ENCODE assay signal across 9 mouse cellular contexts in genomic region chr11:6605021-6605481, GRCm38 (mm10). TPM values are rescaled to one million over a fixed set of nuclear protein-coding genes. Genes with fewer than 3 reads are reported as not detected.
DNase-seq lines count a peak whose midpoint lies in the region; ATAC-seq and TF ChIP-seq lines count a peak whose summit lies in the region.
"Had no signal": no experiment of that assay in that cellular context is flagged by ENCODE, and none has a peak within 500 bp of the region (broad histone marks: within the 10 kb centered on the region; RNA-seq: fewer than 3 reads in every experiment).

No protein-coding gene starts in this region.

- H3K36me3 ChIP-seq in kidney, postnatal 0 days (ENCODE audit: insufficient read depth, low read length): no peaks in the 10 kb centered on the region
- no peaks in the 10 kb centered on the region for H3K36me3 ChIP-seq in forebrain, embryonic 11.5 days (ENCODE audit: control insufficient read depth, insufficient read depth, low read length)
- H3K36me3 ChIP-seq in limb, embryonic 15.5 days: peaks cover 2% of the 10 kb centered on the region; the same call in 1 of the 2 replicates
- H3K36me3 ChIP-seq in splenic B cell, adult 2 months (ENCODE audit: control insufficient read depth, insufficient read depth, low read length, poor library complexity, severe bottlenecking): no peaks in the 10 kb centered on the region

- no peaks in the 10 kb centered on the region for H3K9me3 ChIP-seq in kidney, postnatal 0 days (replicated peaks; ENCODE audit: low read length)
- H3K9me3 ChIP-seq in forebrain, embryonic 11.5 days (ENCODE audit: control insufficient read depth, low read length): no peaks in the 10 kb centered on the region
- H3K9me3 ChIP-seq in limb, embryonic 15.5 days: no peaks in the 10 kb centered on the region

- peak overlapping the region; percentile 66 for H3K4me2 ChIP-seq in kidney, postnatal 0 days (ENCODE audit: low read length)
- H3K4me2 ChIP-seq in forebrain, embryonic 11.5 days (ENCODE audit: low read depth, low read length, severe bottlenecking): peak overlapping the region; percentile 71
- peak overlapping the region; percentile 81 for H3K4me2 ChIP-seq in limb, embryonic 15.5 days

- peaks cover 15% of the 10 kb centered on the region for H3K4me1 ChIP-seq in kidney, postnatal 0 days (replicated peaks; ENCODE audit: insufficient read depth, low read length)
- H3K4me1 ChIP-seq in forebrain, embryonic 11.5 days (replicated peaks; ENCODE audit: control insufficient read depth, insufficient read depth, low read length): peaks cover 18% of the 10 kb centered on the region
- H3K4me1 ChIP-seq in limb, embryonic 15.5 days: peaks cover 31% of the 10 kb centered on the region

- H3K27me3 ChIP-seq in kidney, postnatal 0 days (ENCODE audit: insufficient read depth, low read length): peaks cover 15% of the 10 kb centered on the region
- peaks cover 4% of the 10 kb centered on the region; the same call in 1 of the 2 replicates for H3K27me3 ChIP-seq in forebrain, embryonic 11.5 days (ENCODE audit: control insufficient read depth, insufficient read depth, low read length)
- peaks cover 32% of the 10 kb centered on the region for H3K27me3 ChIP-seq in limb, embryonic 15.5 days
- no peaks in the 10 kb centered on the region for H3K27me3 ChIP-seq in splenic B cell, adult 2 months (ENCODE audit: control insufficient read depth, insufficient read depth, low read length, poor library complexity, severe bottlenecking)

- DNase-seq in kidney, postnatal 0 days (ENCODE audit: low spot score): peak; percentile 32
- DNase-seq in kidney, postnatal 14 days: no peak
- DNase-seq in brain, adult 2 months (ENCODE audit: low read depth, low spot score): peak; percentile 73
- no peak for DNase-seq in forebrain, embryonic 11.5 days (ENCODE audit: low spot score)
- peak; percentile 48 for DNase-seq in splenic B cell, adult 2 months (ENCODE audit: low read depth, low spot score)
- no peak for DNase-seq in thymus, postnatal 4 days
- DNase-seq in spleen, adult 12 weeks (ENCODE audit: low spot score): no peak

- TF ChIP-seq CTCF in kidney, postnatal 0 days (IDR thresholded peaks at IDR 0.05; ENCODE audit: low read depth): peak; percentile 46; the same call in 1 of the 2 replicates

- H3K27ac ChIP-seq in kidney, postnatal 0 days: no peak overlapping the region
- H3K27ac ChIP-seq in forebrain, embryonic 11.5 days (ENCODE audit: low read depth, low read length): peak overlapping the region; percentile 70; the same call in 1 of the 2 replicates
- H3K27ac ChIP-seq in limb, embryonic 15.5 days: no peak overlapping the region
- H3K27ac ChIP-seq: macrophage had no signal

- H3K9ac ChIP-seq in kidney, postnatal 0 days (ENCODE audit: low read depth, low read length): peak overlapping the region; percentile 44; the same call in 1 of the 2 replicates
- peak overlapping the region; percentile 51 for H3K9ac ChIP-seq in forebrain, embryonic 11.5 days (ENCODE audit: low read length)
- 0 out of 2 replicates have a peak overlapping the region, but pooled peaks have one; percentile 11 for H3K9ac ChIP-seq in limb, embryonic 15.5 days

- peak overlapping the region; percentile 34 for H3K4me3 ChIP-seq in kidney, postnatal 0 days (replicated peaks; ENCODE audit: low read depth, low read length)
- peak overlapping the region; percentile 44 for H3K4me3 ChIP-seq in forebrain, embryonic 11.5 days (ENCODE audit: low read depth, low read length)
- H3K4me3 ChIP-seq in limb, embryonic 15.5 days: peak overlapping the region; percentile 41

- ATAC-seq in kidney, postnatal 0 days (replicated peaks; ENCODE audit: low FRiP score, low read depth): no peak
- peak; percentile 1; the same call in 1 of the 2 replicates for ATAC-seq in forebrain, embryonic 11.5 days (replicated peaks; ENCODE audit: low FRiP score)
- ATAC-seq in limb, embryonic 15.5 days (ENCODE audit: insufficient number of reproducible peaks, low FRiP score, low TSS enrichment, low read depth): no peak

- WGBS in kidney, postnatal 0 days: 18% methylated on average over 13 of the region's 13 CpGs
- WGBS in forebrain, embryonic 11.5 days: 10% methylated on average over 13 of the region's 13 CpGs
- WGBS in limb, embryonic 15.5 days: 12% methylated on average over 13 of the region's 13 CpGs

RNA-seq across cellular contexts. Expression of gene Nacad, which starts 0.8 kb away (rescaled TPM):
- polyA plus RNA-seq in kidney, postnatal 0 days (2015; fragmentation: Nextera tagmentation; extraction: Ambion mirVana): 1.1 TPM in 2 replicates
- 28.4 and 29.3 TPM in 2 replicates for polyA plus RNA-seq in forebrain, embryonic 11.5 days (2014; fragmentation: Nextera tagmentation; extraction: Ambion mirVana)
- 1.6 and 1.9 TPM in 2 replicates for polyA plus RNA-seq in limb, embryonic 15.5 days (2015; fragmentation: Nextera tagmentation; extraction: Ambion mirVana)
- polyA plus RNA-seq: macrophage had no signal

RNA-seq across cellular contexts. Expression of gene Tbrg4, which starts 20.8 kb away (rescaled TPM):
- polyA plus RNA-seq in kidney, postnatal 0 days (2015; fragmentation: Nextera tagmentation; extraction: Ambion mirVana): 32.2 and 34.5 TPM in 2 replicates
- polyA plus RNA-seq in forebrain, embryonic 11.5 days (2014; fragmentation: Nextera tagmentation; extraction: Ambion mirVana): 53.0 TPM in 2 replicates
- 32.9 and 33.1 TPM in 2 replicates for polyA plus RNA-seq in limb, embryonic 15.5 days (2015; fragmentation: Nextera tagmentation; extraction: Ambion mirVana)

RNA-seq across cellular contexts. Expression of gene Wap, which starts 33.4 kb away (rescaled TPM):
- not detected in 2 replicates for polyA plus RNA-seq in kidney, postnatal 0 days (2015; fragmentation: Nextera tagmentation; extraction: Ambion mirVana)
- polyA plus RNA-seq in forebrain, embryonic 11.5 days (2014; fragmentation: Nextera tagmentation; extraction: Ambion mirVana): not detected in 2 replicates
- not detected in 2 replicates for polyA plus RNA-seq in limb, embryonic 15.5 days (2015; fragmentation: Nextera tagmentation; extraction: Ambion mirVana)
- polyA plus RNA-seq: macrophage had no signal

RNA-seq across cellular contexts. Expression of gene Ramp3, which starts 53.3 kb away (rescaled TPM):
- 25.0 and 26.5 TPM in 2 replicates for polyA plus RNA-seq in kidney, postnatal 0 days (2015; fragmentation: Nextera tagmentation; extraction: Ambion mirVana)
- polyA plus RNA-seq in forebrain, embryonic 11.5 days (2014; fragmentation: Nextera tagmentation; extraction: Ambion mirVana): 3.5 and 3.9 TPM in 2 replicates
- polyA plus RNA-seq in limb, embryonic 15.5 days (2015; fragmentation: Nextera tagmentation; extraction: Ambion mirVana): 7.8 and 8.7 TPM in 2 replicates

RNA-seq across cellular contexts. Expression of gene Ccm2, which starts 58.4 kb away (rescaled TPM):
- 63.8 and 66.5 TPM in 2 replicates for polyA plus RNA-seq in kidney, postnatal 0 days (2015; fragmentation: Nextera tagmentation; extraction: Ambion mirVana)
- 90.8 and 97.2 TPM in 2 replicates for polyA plus RNA-seq in forebrain, embryonic 11.5 days (2014; fragmentation: Nextera tagmentation; extraction: Ambion mirVana)
- 89.7 and 101 TPM in 2 replicates for polyA plus RNA-seq in limb, embryonic 15.5 days (2015; fragmentation: Nextera tagmentation; extraction: Ambion mirVana)

Comparison
In these comparisons a context has a peak if more than half of its experiments do, and no peak if none do; other contexts are left out.
1. DNase-seq: peak in kidney, postnatal 0 days (single experiment), brain, adult 2 months (single experiment) and splenic B cell, adult 2 months (single experiment); none in kidney, postnatal 14 days (single experiment), forebrain, embryonic 11.5 days (single experiment), thymus, postnatal 4 days (single experiment) and spleen, adult 12 weeks (single experiment).
2. Peak in every context shown above with its lines, with median percentiles within 50 percentile points of each other: H3K4me2 ChIP-seq, H3K4me3 ChIP-seq and H3K9ac ChIP-seq.